Comparison of ENCODE assay signal across 8 mouse cellular contexts in the genomic region with DNA sequence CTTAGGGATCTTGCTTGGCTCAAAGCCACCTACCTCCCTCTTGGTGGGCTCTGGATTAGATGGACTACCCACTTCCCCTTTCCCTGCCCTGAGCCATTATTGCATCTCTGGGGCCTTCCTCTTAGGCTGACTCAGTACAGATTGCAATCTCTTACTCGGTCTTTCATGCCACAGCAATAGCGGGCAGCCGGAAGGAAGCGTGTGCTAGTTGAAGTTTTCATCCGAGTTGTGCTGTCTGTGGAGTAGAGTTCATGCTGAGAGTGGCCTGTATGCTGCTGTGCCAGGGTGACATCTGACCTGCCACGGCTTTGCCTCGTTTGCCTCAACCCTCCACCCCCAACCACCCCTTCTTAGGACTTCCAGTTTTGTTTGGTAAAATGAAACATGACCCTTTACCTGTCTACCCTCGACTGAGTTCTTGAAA. TPM values are rescaled to one million over a fixed set of nuclear protein-coding genes. Genes with fewer than 3 reads are reported as not detected.
DNase-seq lines count a peak whose midpoint lies in the region; ATAC-seq lines count a peak whose summit lies in the region.
"Had no signal": no experiment of that assay in that cellular context is flagged by ENCODE, and none has a peak within 500 bp of the region (broad histone marks: within the 10 kb centered on the region; RNA-seq: fewer than 3 reads in every experiment).

No protein-coding gene starts in this region.

- H3K27me3 ChIP-seq in kidney, embryonic 15.5 days = no peaks in the 10 kb centered on the region

- peak overlapping the region; percentile 32 for H3K4me2 ChIP-seq in kidney, embryonic 15.5 days
- H3K4me2 ChIP-seq: hindbrain, embryonic 15.5 days had no signal

- peak overlapping the region; percentile 79 for H3K27ac ChIP-seq in kidney, embryonic 15.5 days
- H3K27ac ChIP-seq: hindbrain, embryonic 15.5 days had no signal

- no peak overlapping the region for H3K9ac ChIP-seq in kidney, embryonic 15.5 days
- H3K9ac ChIP-seq: hindbrain, embryonic 15.5 days had no signal

- H3K9me3 ChIP-seq in kidney, embryonic 15.5 days (replicated peaks) = no peaks in the 10 kb centered on the region
- H3K9me3 ChIP-seq: hindbrain, embryonic 15.5 days had no signal

- whole genome bisulfite sequencing in kidney, embryonic 15.5 days = 19% methylated on average over 8 of the region's 8 CpGs

- DNase-seq in CD4-positive helper T cell, adult 2 months (ENCODE audit: low read depth, low spot score) = peak; percentile 77
- DNase-seq in MEL-GATA-1-ER (ENCODE audit: extremely low read depth, low read depth) = peak; percentile 82
- peak; percentile 29 to 44 for DNase-seq in monocyte, adult 2 months (ENCODE audit: low read depth in 1 of 2, low spot score in 2 of 2)
- DNase-seq in cerebellum, adult 9-10 months = no peak
- no peak for DNase-seq in ovary, postnatal 10 days (ENCODE audit: low spot score)
- no peak for DNase-seq in right cerebral cortex, postnatal 4 days

- H3K36me3 ChIP-seq in kidney, embryonic 15.5 days = no peaks in the 10 kb centered on the region
- H3K36me3 ChIP-seq: hindbrain, embryonic 15.5 days had no signal

- no peak overlapping the region for H3K4me3 ChIP-seq in kidney, embryonic 15.5 days (replicated peaks)
- H3K4me3 ChIP-seq: hindbrain, embryonic 15.5 days had no signal

- peaks cover 61% of the 10 kb centered on the region for H3K4me1 ChIP-seq in kidney, embryonic 15.5 days

- ATAC-seq in kidney, embryonic 15.5 days (replicated peaks; ENCODE audit: low FRiP score) = 0 out of 2 replicates have a peak, but pooled peaks have one; percentile 23

RNA-seq across cellular contexts. Expression of gene Map3k5, which starts 5.0 kb away (rescaled TPM):
- polyA plus RNA-seq in kidney, embryonic 15.5 days (2015; fragmentation: Nextera tagmentation; extraction: Ambion mirVana) = 2.7 and 3.0 TPM in 2 replicates

RNA-seq across cellular contexts. Expression of gene Pex7, which starts 31.8 kb away (rescaled TPM):
- polyA plus RNA-seq in kidney, embryonic 15.5 days (2015; fragmentation: Nextera tagmentation; extraction: Ambion mirVana) = 36.0 and 38.2 TPM in 2 replicates

Comparison
In these comparisons a context has a peak if more than half of its experiments do, and no peak if none do; other contexts are left out.
1. DNase-seq: peak in CD4-positive helper T cell, adult 2 months (single experiment), MEL-GATA-1-ER (single experiment) and monocyte, adult 2 months (2 of 2); none in cerebellum, adult 9-10 months (single experiment), ovary, postnatal 10 days (single experiment) and right cerebral cortex, postnatal 4 days (single experiment).